Mouse (Mus musculus) adrenal gland, postnatal 25 days (tissue): ENCODE results near the gene Catsper1. TPM values are rescaled to one million over a fixed set of nuclear protein-coding genes. Genes with fewer than 3 reads are reported as not detected.

Experiments
- total RNA-seq: library from RNA; stranded (reverse); gene quantifications from 2 replicates; pipeline ENCODE4 v1.2.3, GENCODE M21; 2021

The Catsper1 gene
- total RNA-seq, 1 experiment from 2014 or later, result not detected

Other genes starting within 250 kb of the Catsper1 start
- 62.7 and 68.2 TPM in 2 replicates for gene Yif1a, start 247.2 kb upstream of the Catsper1 start, total RNA-seq
- 1.1 and 2.7 TPM in 2 replicates for gene Cnih2, start 237.2 kb upstream of the Catsper1 start, total RNA-seq
- 165 and 186 TPM in 2 replicates for gene Rab1b, start 228.7 kb upstream of the Catsper1 start, total RNA-seq
- 47.3 and 54.2 TPM in 2 replicates for gene Klc2, start 217.2 kb upstream of the Catsper1 start, total RNA-seq
- gene Pacs1, start 62.6 kb upstream of the Catsper1 start, total RNA-seq, result 18.0 and 26.9 TPM in 2 replicates
- 175 and 194 TPM in 2 replicates for gene Sf3b2, start 40.3 kb upstream of the Catsper1 start, total RNA-seq
- not detected in 2 replicates for gene Gal3st3, start 37.4 kb upstream of the Catsper1 start, total RNA-seq
- gene Cst6, start 13.8 kb downstream of the Catsper1 start, total RNA-seq, result 1.6 TPM in 1 of 2 replicates, not detected in the other
- gene Eif1ad, start 31.0 kb downstream of the Catsper1 start, total RNA-seq, result 25.0 and 25.1 TPM in 2 replicates
- 148 and 160 TPM in 2 replicates for gene Banf1, start 31.4 kb downstream of the Catsper1 start, total RNA-seq
- gene Sart1, start 53.0 kb downstream of the Catsper1 start, total RNA-seq, result 49.8 and 93.4 TPM in 2 replicates
- gene Tsga10ip, start 66.8 kb downstream of the Catsper1 start, total RNA-seq, result not detected in 2 replicates
- 182 and 221 TPM in 2 replicates for gene Drap1, start 89.2 kb downstream of the Catsper1 start, total RNA-seq
- gene AI837181, start 89.4 kb downstream of the Catsper1 start, total RNA-seq, result 43.1 and 51.1 TPM in 2 replicates
- gene Fosl1, start 111.8 kb downstream of the Catsper1 start, total RNA-seq, result not detected in 2 replicates
- 7.2 and 10.9 TPM in 2 replicates for gene Ccdc85b, start 122.2 kb downstream of the Catsper1 start, total RNA-seq
- gene Fibp, start 124.9 kb downstream of the Catsper1 start, total RNA-seq, result 53.7 and 100 TPM in 2 replicates
- gene Ctsw, start 132.8 kb downstream of the Catsper1 start, total RNA-seq, result not detected in 2 replicates
- gene Efemp2, start 138.2 kb downstream of the Catsper1 start, total RNA-seq, result 55.5 and 56.3 TPM in 2 replicates
- 31.1 and 35.0 TPM in 2 replicates for gene Mus81, start 152.7 kb downstream of the Catsper1 start, total RNA-seq
- gene Cfl1, start 154.7 kb downstream of the Catsper1 start, total RNA-seq, result 625 and 632 TPM in 2 replicates
- gene 1700020D05Rik, start 168.0 kb downstream of the Catsper1 start, total RNA-seq, result 2.2 and 3.7 TPM in 2 replicates
- gene Snx32, start 174.8 kb downstream of the Catsper1 start, total RNA-seq, result 13.1 and 18.4 TPM in 2 replicates
- not detected in 2 replicates for gene Ovol1, start 224.9 kb downstream of the Catsper1 start, total RNA-seq
- gene Ap5b1, start 232.3 kb downstream of the Catsper1 start, total RNA-seq, result 13.1 and 16.4 TPM in 2 replicates